Mouse (Mus musculus) lung, adult 2 months (tissue): Measurements from ENCODE around the gene Ankrd50.

ENCODE experiments used
- CTCF ChIP-seq: fragments of 200-500 bp; IDR thresholded peaks from 2 replicates; pipeline ENCODE4 v1.5.1; 2011; ENCODE audit warnings: mild to moderate bottlenecking, low read length, control low read depth; ENCODE audit not compliant: insufficient read depth
- POLR2A ChIP-seq: fragments of 200-500 bp; IDR thresholded peaks from 2 replicates; pipeline ENCODE4 v1.6.1; 2011; ENCODE audit warnings: low read depth, mild to moderate bottlenecking, control low read depth, low read length, borderline replicate concordance; ENCODE audit errors: extremely low read depth

DNA sequence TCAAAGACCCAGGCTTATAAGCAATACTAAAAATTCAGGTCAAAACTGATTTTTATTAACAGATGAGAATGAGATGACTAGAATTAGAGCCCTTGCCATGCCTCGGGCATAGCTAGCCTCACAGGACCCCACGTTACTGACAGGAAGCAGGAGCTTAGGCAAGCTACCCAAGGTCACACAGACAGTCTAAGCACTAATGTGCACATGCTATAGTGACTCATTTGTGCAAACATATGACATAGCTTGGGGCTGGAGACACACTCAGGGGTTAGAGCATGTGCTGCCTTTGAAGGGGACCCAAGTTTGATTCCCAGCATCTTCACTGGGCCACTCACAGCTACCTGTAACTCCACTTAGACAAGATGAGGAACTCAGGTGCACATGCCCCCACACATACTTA lies 22.9 kb downstream of the Ankrd50 start:
- no peak for TF ChIP-seq POLR2A
- no peak for TF ChIP-seq CTCF
